Mouse (Mus musculus) left cerebral cortex, postnatal 36 days (tissue): ENCODE results near the gene Pfkfb2. TPM values are rescaled to one million over a fixed set of nuclear protein-coding genes. Genes with fewer than 3 reads are reported as not detected.

ENCODE experiments used
- DNase-seq, 2 experiments: peaks; one replicate each; pipeline ENCODE4 v3.0.0; 2021 to 2022; ENCODE audit warnings: low spot score in 2 of 2, mixed read lengths in 1 of 2
- intact Hi-C: fragments of 180-260 bp; cut with DNase I; formaldehyde crosslinking; loops from one replicate; pipeline ENCODE4 v1.15.1; 2025
- total RNA-seq, 2 experiments: library from RNA; stranded (reverse); gene quantifications; 2 replicates each; pipeline ENCODE4 v1.2.3; 2021

Pfkfb2 gene
- total RNA-seq, 2 experiments from 2014 or later: 39.3 to 43.8 TPM

DNA sequence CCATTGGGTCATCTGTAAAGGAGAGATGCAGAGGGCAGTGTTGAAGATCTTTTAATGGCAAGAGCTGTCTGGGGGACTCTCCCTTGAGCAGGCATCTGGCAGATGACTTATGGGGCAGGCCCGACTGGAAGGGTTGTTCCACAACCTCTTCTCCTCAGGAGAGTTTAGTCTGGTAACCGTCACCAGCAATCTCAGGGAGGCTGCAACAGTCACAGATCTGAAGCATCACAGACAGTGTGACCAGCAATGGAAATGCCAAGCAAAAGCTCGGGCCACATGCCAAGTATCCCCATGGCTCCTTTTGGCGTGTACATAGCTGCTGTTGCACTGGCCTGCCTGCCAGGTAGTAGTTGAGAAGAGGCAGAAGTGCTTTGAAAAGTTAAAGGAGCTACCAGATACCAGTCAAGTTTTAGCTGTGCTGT lies 11.2 kb upstream of the Pfkfb2 start:
- no peak for DNase-seq
- intact Hi-C loops: no loop called here

DNA sequence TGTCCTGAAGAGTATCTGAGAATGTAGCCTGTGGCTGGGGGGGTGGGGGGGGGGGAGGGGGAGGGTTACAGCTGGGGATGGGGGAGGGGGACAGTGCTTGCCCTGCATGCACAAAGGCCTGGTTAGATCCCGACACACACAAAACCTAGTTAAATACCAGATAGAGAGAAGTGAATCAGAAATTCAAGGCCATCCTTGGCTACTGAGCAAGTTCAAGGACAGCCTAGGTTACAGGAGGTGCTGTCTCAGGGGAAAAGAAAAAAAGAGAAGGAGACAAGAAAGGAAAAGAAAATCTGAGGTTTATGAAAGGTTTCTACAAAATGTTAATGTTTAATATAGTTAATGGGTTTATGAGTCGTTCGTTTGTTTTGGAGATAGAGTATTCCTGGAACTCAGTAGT lies 10.6 kb upstream of the Pfkfb2 start:
- intact Hi-C loops: no loop called here

DNA sequence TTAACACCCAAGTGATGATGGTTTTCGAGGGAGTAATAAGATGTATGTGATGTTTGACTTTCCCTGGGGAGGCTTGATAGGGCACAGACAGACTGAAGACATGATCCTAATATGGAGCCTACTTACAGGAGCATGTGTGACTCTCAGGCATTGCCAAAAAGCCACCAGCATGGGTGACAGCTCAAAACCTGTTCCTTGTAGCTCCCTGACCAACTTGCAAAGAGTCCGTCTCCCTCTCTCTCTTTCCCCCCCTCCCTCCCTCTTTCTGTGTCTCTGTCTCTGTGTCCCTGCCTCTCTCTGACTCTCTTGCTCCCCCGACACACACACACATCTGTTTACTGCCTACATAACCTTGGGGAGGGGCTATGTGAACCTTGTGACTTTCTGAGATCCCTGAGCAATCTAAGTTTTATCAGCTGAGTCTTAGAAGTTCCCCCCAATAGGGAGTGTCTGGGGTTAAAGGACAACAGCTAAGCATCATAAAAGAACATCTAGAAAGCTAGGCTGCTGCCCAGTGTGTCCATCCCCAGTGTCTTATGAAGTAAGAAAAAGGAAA lies 9.6 kb upstream of the Pfkfb2 start:
- intact Hi-C loops: no loop called here
- no peak for DNase-seq

More for the DNA sequence above, 10.6 kb upstream of the Pfkfb2 start:
- DNase-seq: no peak

DNA sequence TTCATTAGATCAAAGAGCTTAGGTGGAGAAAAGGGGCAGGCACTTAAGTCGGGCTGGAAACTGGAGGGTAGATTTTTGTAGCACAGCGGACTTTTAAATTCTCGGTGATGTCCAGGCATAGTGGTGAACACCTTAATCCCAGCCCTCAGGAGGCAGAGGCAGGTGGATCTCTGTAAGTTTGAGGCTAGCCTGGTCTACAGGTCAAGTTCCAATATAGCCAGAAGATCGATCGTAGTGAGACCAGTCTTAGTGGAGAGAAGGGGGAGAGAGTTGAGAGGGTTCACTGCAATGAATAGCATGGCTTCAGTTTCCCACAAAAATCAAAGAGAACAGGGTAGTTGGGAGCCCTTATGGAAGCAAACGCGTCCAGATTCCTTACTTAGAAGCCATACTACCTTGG lies 8.9 kb upstream of the Pfkfb2 start:
- intact Hi-C loops: no loop called here
- no peak for DNase-seq

DNA sequence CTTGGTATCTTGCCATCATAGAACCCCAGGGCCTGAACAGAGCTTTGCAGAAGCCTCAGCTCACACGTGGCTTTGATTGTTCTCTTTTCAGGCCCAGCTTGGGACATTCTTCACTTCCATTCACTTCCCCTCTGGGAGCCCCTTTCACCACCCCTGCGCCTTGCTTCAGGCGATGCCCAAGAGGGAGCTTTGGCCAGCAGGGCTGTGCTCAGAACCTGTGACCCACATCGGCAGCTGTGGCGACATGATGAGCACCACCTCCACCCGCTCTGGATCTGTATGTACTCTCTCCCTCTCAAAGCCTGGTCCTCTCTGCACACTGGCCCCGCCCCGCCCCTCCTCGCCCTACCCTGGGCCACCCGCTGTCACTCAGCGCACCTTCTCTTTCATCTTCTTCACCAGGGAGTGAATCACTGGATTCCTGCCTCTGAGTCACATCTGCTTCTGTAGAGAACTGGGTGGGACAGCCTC lies 8.4 kb upstream of the Pfkfb2 start:
- intact Hi-C loops: no loop called here
- DNase-seq: no peak

DNA sequence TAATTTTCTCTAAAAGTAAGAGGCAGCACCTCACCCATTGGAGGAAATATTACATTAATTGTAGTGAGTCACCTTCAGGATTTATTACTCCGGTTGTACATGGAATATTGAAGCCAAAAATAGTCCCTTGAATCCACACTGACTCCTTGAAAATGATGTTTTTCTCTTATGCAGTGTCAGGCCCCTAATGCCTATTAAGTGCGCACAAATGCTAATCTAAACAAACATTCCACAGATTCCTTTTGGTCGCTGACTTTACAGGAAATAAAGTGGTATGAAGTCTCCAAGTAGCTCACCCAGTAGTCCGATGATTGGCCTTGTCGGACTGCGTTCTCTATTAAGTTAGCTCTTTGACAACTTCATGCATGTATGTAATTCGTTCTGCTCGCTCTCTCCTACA lies 5.8 kb upstream of the Pfkfb2 start:
- intact Hi-C loops: no loop called here
- no peak for DNase-seq

DNA sequence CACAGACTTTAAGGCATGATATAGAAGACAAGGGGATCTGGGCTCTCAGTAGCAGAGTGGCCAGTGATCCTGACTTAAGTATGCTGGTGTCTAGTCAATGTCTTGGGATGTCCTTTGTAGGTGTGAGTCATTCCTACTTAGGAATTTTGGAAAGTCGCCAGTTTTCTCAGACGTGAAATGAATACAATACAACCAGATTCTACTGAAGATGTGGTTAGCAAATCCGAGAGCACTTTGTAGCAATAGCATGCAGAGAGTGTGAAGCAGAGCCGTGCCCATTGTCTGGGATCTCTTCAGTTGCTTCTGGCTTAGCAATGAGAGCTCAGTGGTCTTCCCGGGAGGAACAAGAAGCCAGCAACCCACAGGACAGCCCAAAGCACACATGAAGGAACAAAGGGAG lies 5.4 kb upstream of the Pfkfb2 start:
- no peak for DNase-seq
- intact Hi-C loops: no loop called here

DNA sequence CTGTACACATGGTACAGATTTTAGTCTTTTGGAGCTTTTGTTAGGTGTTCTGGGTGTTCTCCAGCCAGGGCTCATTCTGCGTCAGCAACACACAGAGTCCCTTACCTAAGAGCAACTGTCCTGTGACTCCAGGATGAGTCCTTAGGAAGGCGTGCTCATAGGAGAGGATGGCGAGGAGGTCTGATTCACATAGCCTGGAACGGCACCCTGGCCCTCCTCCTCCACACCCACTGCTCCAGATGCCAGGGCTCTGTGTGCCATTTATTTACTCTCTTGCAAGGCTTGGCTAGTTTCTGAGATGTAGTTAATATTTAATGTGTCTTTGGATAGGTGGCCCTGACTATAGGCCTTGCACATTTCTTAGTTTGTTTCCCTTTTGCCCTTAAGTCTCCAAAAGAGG lies 4.6 kb upstream of the Pfkfb2 start:
- intact Hi-C loops: no loop called here
- DNase-seq: no peak

DNA sequence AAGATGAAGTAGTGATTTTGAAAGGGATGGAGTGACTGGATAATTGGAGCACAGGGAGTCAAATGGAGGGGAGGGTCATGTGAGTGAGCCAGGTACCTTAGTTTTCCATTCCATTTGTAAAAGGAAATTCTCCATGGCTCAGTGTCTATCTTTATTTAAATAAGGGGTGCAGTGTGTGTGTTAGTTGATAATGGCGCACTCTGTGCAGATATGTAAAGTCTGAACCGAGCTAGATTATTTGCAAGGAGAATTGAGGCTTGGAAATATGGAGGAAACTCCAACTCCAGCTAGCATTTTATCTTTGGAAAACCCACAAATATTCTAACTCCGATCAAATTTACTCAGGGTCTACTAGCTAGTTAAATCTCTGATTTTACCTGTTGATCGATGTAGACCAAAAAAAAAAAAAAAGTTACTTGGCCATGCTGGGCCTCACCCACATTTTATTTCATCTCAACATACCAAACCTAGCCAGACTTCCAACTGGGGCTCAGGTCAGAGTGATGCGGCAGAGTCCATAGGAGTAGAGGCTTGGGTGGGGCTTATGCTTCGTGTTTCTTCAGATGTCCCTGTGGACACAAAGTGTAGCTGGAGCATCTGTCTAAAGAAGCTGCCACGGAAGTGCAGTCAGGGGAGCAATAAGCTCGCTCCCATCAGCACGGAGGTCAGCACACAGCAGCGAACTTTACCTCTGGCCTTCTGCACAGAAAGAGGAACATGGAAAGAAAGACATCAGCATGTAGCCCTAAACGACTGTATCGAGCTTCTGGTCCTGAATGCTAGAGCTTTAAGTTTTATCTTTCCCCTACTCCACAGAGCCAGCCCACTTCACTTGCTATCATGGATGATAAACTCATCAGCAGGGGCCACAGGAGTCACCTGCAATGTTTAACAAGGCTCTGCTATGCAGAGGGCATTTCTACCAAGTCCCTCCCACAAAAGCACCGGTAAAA lies 3.9 kb upstream of the Pfkfb2 start:
- intact Hi-C loops: no loop called here
- no peak for DNase-seq

DNA sequence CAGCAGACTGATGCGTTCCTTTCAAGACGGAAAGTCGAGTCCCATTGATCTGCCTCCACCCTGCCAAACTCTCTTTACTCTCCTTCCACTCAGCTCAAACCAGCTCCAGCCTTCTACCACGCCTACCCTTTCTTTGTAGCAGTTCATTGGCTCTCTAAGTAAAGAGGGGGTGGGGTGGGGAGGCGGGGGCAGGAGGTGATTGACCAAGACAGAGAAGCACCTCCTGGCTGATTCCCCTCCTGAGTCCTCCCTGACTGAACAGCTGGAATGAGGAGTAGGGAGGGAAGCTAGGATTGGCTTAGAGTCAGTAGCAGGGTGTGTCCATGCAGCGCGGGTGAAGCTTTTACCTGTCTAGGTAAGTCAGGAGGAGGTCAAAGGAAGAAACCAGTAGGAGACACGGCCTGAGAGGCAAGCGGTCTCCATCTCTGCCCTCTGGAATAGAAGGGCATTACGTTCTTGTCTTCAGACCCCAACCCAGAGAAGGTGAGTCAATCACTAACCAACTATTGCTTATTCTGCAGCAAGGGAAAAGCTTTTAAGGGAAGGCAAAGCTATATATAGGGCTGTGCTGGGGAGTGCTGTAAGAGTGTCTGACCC lies 2.8 kb upstream of the Pfkfb2 start, which contains the start of gene AA986860:
Gene AA986860, plus strand, starts transcription at position 236 of the 597 bp plus-strand sequence.
- intact Hi-C loops: no loop called here
- no peak for DNase-seq

DNA sequence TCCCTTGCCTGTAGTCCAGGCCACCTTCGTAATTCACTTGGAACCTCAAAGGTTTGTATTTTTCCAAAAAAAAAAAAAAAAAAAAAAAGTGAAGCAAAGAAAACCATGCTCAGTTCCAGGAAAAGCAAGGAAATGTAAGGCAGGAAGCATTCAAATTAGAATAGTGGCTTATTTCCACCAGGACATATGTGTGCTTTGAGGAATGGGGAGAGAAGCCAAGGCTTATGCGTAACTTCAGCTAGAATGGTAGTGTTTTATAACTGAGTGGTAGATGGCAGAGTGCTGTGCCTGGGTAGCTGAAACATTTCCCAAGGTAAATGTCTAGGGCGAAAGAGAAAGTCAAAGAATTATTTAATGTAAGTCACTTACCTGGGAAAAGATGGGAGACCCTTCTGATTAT lies 345 bp downstream of the Pfkfb2 start:
- no peak for DNase-seq
- intact Hi-C loops: no loop called here

DNA sequence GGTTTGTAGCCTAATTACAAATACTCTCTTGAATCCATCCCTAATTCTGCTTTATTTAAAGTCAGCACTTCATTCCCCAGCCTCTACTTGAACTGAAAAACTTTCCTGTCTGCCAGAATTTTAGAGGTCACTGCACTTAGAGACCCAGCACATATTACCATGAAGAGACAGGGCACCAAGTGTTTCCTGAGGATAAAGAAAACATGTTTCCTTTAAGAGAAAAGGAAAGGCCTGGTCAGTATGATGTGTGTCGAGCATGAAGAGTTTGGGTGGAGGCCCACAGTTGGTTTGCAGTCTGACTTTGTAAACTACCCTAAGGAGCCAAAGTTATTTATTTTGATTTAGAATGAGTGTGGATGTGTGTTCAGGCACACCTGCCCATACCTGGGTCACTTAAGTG lies 983 bp downstream of the Pfkfb2 start:
- intact Hi-C loops: no loop called here
- DNase-seq: no peak

DNA sequence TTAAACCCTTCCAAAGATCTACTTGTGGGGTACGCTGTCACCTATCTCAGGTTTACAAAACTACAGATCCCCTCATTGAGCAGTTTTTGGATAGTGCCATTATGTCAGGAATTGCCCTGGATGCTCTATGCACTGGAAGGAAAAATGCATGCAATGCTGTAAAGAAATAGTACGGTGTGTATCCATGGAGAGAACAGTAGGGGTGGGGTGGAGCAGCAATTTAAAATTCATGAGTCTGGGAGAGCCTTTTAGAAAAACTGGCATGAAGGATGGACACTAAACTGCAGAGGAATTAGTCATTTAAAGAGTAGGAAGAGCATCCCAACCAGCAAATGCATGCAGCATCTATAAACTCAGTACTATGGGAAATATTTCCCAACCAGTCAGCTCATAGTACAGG lies 2.7 kb downstream of the Pfkfb2 start:
- no peak for DNase-seq

DNA sequence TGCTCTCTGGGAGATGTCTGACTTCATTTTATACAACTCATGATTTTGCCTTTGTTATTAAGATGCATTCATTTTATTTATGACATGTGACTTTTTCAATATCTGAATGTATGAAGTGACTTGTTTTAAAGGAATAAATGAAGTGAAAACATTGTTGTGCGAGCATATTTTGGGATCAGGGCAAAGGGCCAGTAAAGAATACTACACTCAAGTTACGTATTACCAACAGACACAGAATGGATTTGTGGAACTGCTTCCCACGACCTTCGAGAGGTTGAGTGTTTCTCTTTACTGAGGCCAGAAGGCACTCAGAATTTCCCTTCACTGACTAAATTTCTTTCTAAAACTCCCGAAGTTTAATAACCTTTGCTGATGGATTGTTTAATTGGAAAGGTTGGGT lies 4.8 kb downstream of the Pfkfb2 start:
- no peak for DNase-seq
- intact Hi-C loops: no loop called here

More for the DNA sequence above, 2.7 kb downstream of the Pfkfb2 start:
- intact Hi-C loops: no loop called here

DNA sequence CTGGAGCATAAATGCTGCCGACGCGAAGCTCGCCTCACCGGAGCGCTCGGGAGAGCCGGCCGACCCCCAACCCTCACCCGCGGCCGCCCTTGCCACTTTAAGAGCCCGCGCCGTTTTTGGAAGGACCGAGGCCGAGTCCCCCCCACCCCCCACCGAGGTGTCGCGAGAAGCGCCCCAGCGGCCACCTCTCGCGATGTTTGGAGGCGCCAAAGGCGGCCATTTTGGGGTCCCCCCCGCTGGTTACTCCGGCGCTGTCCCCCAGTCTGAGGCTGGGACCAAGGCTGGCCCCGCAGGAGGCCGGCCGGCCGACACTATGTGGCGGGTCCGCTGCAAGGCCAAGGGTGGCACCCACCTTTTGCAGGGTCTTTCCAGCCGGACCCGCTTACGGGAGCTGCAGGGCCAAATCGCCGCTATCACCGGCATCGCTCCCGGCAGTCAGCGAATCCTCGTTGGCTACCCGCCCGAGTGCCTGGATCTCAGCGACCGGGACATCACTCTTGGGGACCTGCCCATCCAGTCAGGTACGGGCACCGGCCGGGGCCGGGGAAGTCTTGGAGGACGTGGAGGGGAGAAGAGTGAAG lies 11.7 kb downstream of the Pfkfb2 start, which contains the start of gene Yod1:
Gene Yod1, plus strand, starts transcription at position 37 of the 581 bp plus-strand sequence.
- peak; percentile 89 to 90 for DNase-seq
- intact Hi-C loops: no loop called here

DNA sequence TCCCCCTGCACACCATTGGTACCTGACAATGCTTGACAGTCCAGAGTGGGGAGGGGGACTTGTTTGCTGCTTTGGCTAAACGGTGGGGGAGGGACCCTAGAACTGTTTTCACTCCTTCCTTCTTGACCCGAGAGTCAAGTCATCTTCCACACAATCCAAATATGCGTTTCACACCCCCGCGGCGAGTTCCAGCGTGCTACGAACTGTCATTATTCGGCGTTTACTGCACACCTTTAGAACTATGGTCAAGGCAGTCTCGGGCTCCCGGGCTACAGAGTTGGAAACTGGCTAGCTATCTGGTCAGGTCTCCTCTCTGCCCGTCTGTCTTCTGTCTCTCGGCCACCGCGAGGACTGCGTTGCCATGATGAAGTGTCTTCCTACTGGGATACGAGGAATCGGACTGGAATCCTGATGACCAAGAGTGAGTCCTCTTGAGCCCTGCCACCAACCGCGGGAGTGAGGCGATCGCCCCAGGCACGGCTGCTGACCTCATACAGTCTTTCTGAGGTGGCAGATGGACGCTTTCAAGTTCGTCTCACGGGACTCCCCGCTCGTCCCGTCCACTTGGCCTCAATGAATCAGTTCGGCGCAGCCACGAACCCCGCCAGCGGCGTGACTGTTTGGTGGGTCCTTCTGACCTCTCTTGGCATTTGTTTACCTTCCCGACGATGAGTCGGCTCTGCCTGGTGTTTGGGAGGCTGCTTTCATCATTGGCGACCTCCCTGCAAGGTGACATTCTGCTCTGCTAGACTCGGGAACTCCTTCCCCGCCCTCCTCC lies 12.4 kb downstream of the Pfkfb2 start:
- intact Hi-C loops: no loop called here
- DNase-seq: no peak

DNA sequence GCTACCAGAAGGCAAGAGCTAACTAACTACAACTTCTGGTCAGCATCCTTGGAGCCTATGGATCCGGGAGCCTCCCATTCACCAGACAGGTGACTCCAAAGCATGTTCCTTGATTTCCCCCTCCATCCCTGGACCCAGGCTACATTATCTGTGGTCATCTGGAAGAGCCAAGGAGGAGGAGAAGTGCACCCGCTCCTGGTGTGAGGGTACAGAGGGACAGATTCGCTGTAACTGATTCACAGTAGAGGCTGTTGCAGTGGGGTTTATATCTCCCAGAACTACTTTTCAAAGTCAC lies 12.9 kb downstream of the Pfkfb2 start:
- no peak for DNase-seq
- intact Hi-C loops: no loop called here

DNA sequence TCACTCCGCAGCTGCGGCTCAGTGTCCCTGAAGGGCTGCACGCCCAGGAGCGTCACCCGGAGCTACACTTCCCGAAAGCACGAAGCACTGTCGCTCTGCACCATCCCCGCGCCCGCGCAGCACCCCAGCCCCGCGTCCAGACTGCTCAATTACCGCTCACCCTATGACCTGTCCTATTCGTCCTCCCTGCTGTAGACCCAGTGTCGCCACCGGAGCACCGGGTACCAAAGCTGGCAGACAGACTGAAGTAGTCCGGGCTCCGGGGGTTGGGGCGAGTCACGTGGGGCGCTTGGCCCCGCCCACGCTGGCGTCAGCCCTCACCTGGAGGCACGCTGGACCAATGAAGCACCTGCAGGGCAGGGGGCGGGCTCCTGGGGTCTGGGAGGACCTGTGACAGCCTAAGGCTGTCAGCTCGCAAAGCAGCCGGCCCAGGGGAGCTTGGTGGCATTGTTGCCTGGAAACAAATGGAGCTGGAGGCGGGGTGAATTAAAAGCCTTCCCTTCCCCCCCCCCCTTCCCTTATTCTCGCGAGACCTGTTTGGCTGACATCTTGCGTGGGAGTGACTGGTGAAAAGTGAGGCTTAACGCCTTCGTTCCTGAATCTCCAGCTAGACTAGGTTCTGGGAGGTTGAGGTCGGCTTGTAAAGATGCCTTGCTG lies 13.4 kb downstream of the Pfkfb2 start, which contains the start of gene Gm29427:
Gene Gm29427, minus strand, starts transcription at position 239 of the 657 bp plus-strand sequence.
- intact Hi-C loops: no loop called here

DNA sequence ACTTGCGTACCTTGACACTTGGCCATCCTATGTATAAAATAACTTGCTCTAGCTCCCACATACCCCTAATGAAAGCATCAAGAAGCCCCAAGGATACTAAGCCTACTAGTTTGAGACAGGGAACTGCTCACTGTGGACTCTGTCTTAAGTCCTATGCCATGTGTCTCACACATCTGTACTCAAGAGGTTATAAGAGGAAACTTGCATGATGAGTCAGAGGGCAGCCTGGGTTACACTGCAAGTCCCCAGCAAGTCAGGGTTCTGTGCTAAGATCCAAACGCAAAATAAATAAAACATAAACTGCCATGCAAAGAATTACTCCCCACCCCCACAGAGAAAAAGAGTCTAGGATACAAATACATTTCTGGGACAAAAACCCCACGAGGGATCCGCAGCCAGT lies 15.0 kb downstream of the Pfkfb2 start:
- intact Hi-C loops: no loop called here

More for the DNA sequence above, 13.4 kb downstream of the Pfkfb2 start, which contains the start of gene Gm29427:
- DNase-seq: peak; percentile 95 to 96

More for the DNA sequence above, 15.0 kb downstream of the Pfkfb2 start:
- no peak for DNase-seq
